Mouse (Mus musculus) midbrain, embryonic 12.5 days (tissue): Measurements from ENCODE around the gene Spats1. TPM values are rescaled to one million over a fixed set of nuclear protein-coding genes. Genes with fewer than 3 reads are reported as not detected.
A peak's percentile ranks its signal among the peaks of the same experiment; 100 is the strongest.

Experiments
- ATAC-seq: fragments of 200-750 bp; cut with Nextera tagmentation; 2 replicates; pipeline ENCODE4 v1.8.0; 2017; ENCODE audit warnings: low read depth, moderate TSS enrichment, moderate library complexity; ENCODE audit not compliant: low FRiP score
- H3K27ac ChIP-seq: fragments of 300-500 bp; sonication (generic); replicated peaks from 2 replicates; pipeline ENCODE4 v1.5.1; 2016; ENCODE audit warnings: mild to moderate bottlenecking
- H3K27me3 ChIP-seq: fragments of 300-500 bp; sonication (generic); 2 replicates; pipeline ENCODE4 v1.6.1; 2016; ENCODE audit warnings: mild to moderate bottlenecking
- H3K36me3 ChIP-seq: fragments of 300-500 bp; sonication (generic); 2 replicates; pipeline ENCODE4 v1.6.1; 2016
- H3K4me1 ChIP-seq: fragments of 300-500 bp; sonication (generic); 2 replicates; pipeline ENCODE4 v1.6.1; 2016
- H3K4me2 ChIP-seq: fragments of 300-500 bp; sonication (generic); replicated peaks from 2 replicates; pipeline ENCODE4 v1.6.1; 2016; ENCODE audit warnings: mild to moderate bottlenecking, moderate library complexity
- H3K4me3 ChIP-seq: fragments of 300-500 bp; sonication (generic); 2 replicates; pipeline ENCODE4 v1.5.1; 2016; ENCODE audit warnings: mild to moderate bottlenecking
- H3K9ac ChIP-seq: fragments of 300-500 bp; sonication (generic); replicated peaks from 2 replicates; pipeline ENCODE4 v1.6.1; 2016; ENCODE audit warnings: mild to moderate bottlenecking, moderate library complexity
- H3K9me3 ChIP-seq: fragments of 300-500 bp; sonication (generic); 2 replicates; pipeline ENCODE4 v1.6.1; 2016; ENCODE audit warnings: mild to moderate bottlenecking
- WGBS: fragments of 180-500 bp; shearing (Covaris S2); methylation state at CpG from one replicate; pipeline ENCODE4 v1.1.7; 2016; 5-methylcytosine and 5-hydroxymethylcytosine counted together
- polyA plus RNA-seq: library from polyadenylated mRNA; unstranded; fragments of >200 nt; fragmentation: Nextera tagmentation; extraction: Ambion mirVana; gene quantifications from 2 replicates; pipeline ENCODE4 v1.2.1, GENCODE M21; 2016

Gene Spats1
- polyA plus RNA-seq, 1 experiment from 2014 or later = 1.0 TPM

GRCm38 (mm10) chr17:45510871-45511270, 35.7 kb upstream of the Spats1 start:
- Histone ChIP-seq H3K27me3 (no peaks in the 10 kb centered on the region), H3K4me3 (no peak overlapping the region), H3K9me3 (no peaks in the 10 kb centered on the region), H3K36me3 (peaks cover 24% of the 10 kb centered on the region), H3K4me1 (peaks cover 9% of the 10 kb centered on the region), H3K4me2 (no peak overlapping the region), H3K9ac (no peak overlapping the region), H3K27ac (no peak overlapping the region)
- no peak for ATAC-seq
- WGBS = 96% methylated on average over 4 of the region's 4 CpGs

- under 1% methylated on average over 42 of the region's 42 CpGs for WGBS
- H3K4me2 ChIP-seq = peak within 1 kb of the TSS; percentile 49
- peak; percentile 94 for ATAC-seq
- peak within 1 kb of the TSS; percentile 65 for H3K9ac ChIP-seq
- peaks cover 24% of the 10 kb centered on the region for H3K36me3 ChIP-seq
- H3K27me3 ChIP-seq = 0 out of 2 replicates have a peak, but pooled peaks cover 5% of the 10 kb centered on the region
- H3K9me3 ChIP-seq = no peaks in the 10 kb centered on the region
- peak within 1 kb of the TSS; percentile 83 for H3K27ac ChIP-seq
- peak within 1 kb of the TSS; percentile 83 for H3K4me3 ChIP-seq
- peaks cover 9% of the 10 kb centered on the region for H3K4me1 ChIP-seq
These were observed 31.5 kb upstream of the Spats1 start, which contains the start of gene Aars2 for GRCm38 (mm10) chr17:45506700-45507189. Gene Aars2 (plus strand): TSS chr17:45506841.

- Histone ChIP-seq H3K36me3 (peaks cover 21% of the 10 kb centered on the region), H3K9me3 (no peaks in the 10 kb centered on the region), H3K27me3 (0 out of 2 replicates have a peak, but pooled peaks cover 5% of the 10 kb centered on the region), H3K4me2 (0 out of 2 replicates have a peak overlapping the region, but pooled peaks have one; percentile 49), H3K27ac (no peak overlapping the region), H3K4me3 (no peak overlapping the region; the same call in 1 of the 2 replicates), H3K9ac (no peak overlapping the region; the same call in 1 of the 2 replicates), H3K4me1 (peaks cover 9% of the 10 kb centered on the region)
- ATAC-seq = peak; percentile 39
- 79% methylated on average over 6 of the region's 6 CpGs for whole genome bisulfite sequencing
These were observed 30.8 kb upstream of the Spats1 start for GRCm38 (mm10) chr17:45505941-45506465.

- ATAC-seq = no peak
- no peak overlapping the region for H3K4me3 ChIP-seq
- 0 out of 2 replicates have a peak, but pooled peaks cover 5% of the 10 kb centered on the region for H3K27me3 ChIP-seq
- no peak overlapping the region for H3K9ac ChIP-seq
- WGBS = 58% methylated on average over 5 of the region's 5 CpGs
- H3K36me3 ChIP-seq = 0 out of 2 replicates have a peak, but pooled peaks cover 2% of the 10 kb centered on the region
- no peak overlapping the region for H3K27ac ChIP-seq
- peaks cover 9% of the 10 kb centered on the region for H3K4me1 ChIP-seq
- H3K4me2 ChIP-seq = no peak overlapping the region
- H3K9me3 ChIP-seq = no peaks in the 10 kb centered on the region
These were observed 28.2 kb upstream of the Spats1 start for GRCm38 (mm10) chr17:45503301-45503973.

GRCm38 (mm10) chr17:45502324-45502723, 27.1 kb upstream of the Spats1 start:
- Histone ChIP-seq H3K4me1 (peaks cover 6% of the 10 kb centered on the region), H3K9ac (no peak overlapping the region), H3K4me2 (no peak overlapping the region), H3K36me3 (no peaks in the 10 kb centered on the region), H3K27ac (no peak overlapping the region), H3K9me3 (no peaks in the 10 kb centered on the region), H3K4me3 (no peak overlapping the region), H3K27me3 (0 out of 2 replicates have a peak, but pooled peaks cover 5% of the 10 kb centered on the region)
- ATAC-seq = no peak
- 67% methylated on average over 4 of the region's 4 CpGs for WGBS

- 0 out of 2 replicates have a peak, but pooled peaks cover 5% of the 10 kb centered on the region for H3K27me3 ChIP-seq
- 45% methylated on average over 4 of the region's 4 CpGs for WGBS
- no peak overlapping the region for H3K27ac ChIP-seq
These were observed 25.8 kb upstream of the Spats1 start for GRCm38 (mm10) chr17:45500981-45501380.

GRCm38 (mm10) chr17:45499516-45499915, 24.3 kb upstream of the Spats1 start:
- Histone ChIP-seq H3K9ac (no peak overlapping the region), H3K36me3 (no peaks in the 10 kb centered on the region), H3K9me3 (no peaks in the 10 kb centered on the region), H3K4me3 (no peak overlapping the region), H3K27ac (no peak overlapping the region), H3K4me1 (no peaks in the 10 kb centered on the region), H3K4me2 (no peak overlapping the region), H3K27me3 (no peaks in the 10 kb centered on the region; the same call in 1 of the 2 replicates)
- 57% methylated on average over 2 of the region's 2 CpGs for WGBS
- no peak for ATAC-seq

More at GRCm38 (mm10) chr17:45500981-45501380, 25.8 kb upstream of the Spats1 start:
- Histone ChIP-seq H3K4me3 (no peak overlapping the region), H3K9ac (no peak overlapping the region), H3K36me3 (no peaks in the 10 kb centered on the region), H3K9me3 (no peaks in the 10 kb centered on the region), H3K4me2 (no peak overlapping the region), H3K4me1 (no peaks in the 10 kb centered on the region)
- no peak for ATAC-seq

- Histone ChIP-seq H3K4me2 (no peak overlapping the region), H3K4me3 (no peak overlapping the region), H3K27me3 (no peaks in the 10 kb centered on the region; the same call in 1 of the 2 replicates), H3K27ac (no peak overlapping the region), H3K9me3 (no peaks in the 10 kb centered on the region), H3K36me3 (no peaks in the 10 kb centered on the region), H3K4me1 (no peaks in the 10 kb centered on the region), H3K9ac (no peak overlapping the region)
- no peak for ATAC-seq
- WGBS = 80% methylated on average over 13 of the region's 13 CpGs
These were observed 23.2 kb upstream of the Spats1 start for GRCm38 (mm10) chr17:45498397-45498796.

- WGBS = 82% methylated on average over 11 of the region's 11 CpGs
- no peaks in the 10 kb centered on the region for H3K4me1 ChIP-seq
- H3K9ac ChIP-seq = no peak overlapping the region
- ATAC-seq = no peak
- H3K36me3 ChIP-seq = no peaks in the 10 kb centered on the region
- H3K27ac ChIP-seq = no peak overlapping the region
- peaks cover 5% of the 10 kb centered on the region for H3K27me3 ChIP-seq
- no peak overlapping the region for H3K4me3 ChIP-seq
- H3K9me3 ChIP-seq = no peaks in the 10 kb centered on the region
- H3K4me2 ChIP-seq = no peak overlapping the region
These were observed 20.2 kb upstream of the Spats1 start for GRCm38 (mm10) chr17:45495398-45495797.

- no peak overlapping the region for H3K4me3 ChIP-seq
- peaks cover 7% of the 10 kb centered on the region for H3K27me3 ChIP-seq
- H3K4me1 ChIP-seq = no peaks in the 10 kb centered on the region
- no peaks in the 10 kb centered on the region for H3K9me3 ChIP-seq
- H3K27ac ChIP-seq = no peak overlapping the region
- no peak overlapping the region for H3K9ac ChIP-seq
- ATAC-seq = no peak
- WGBS = 81% methylated on average over 13 of the region's 13 CpGs
- no peaks in the 10 kb centered on the region for H3K36me3 ChIP-seq
- H3K4me2 ChIP-seq = no peak overlapping the region
These were observed 15.4 kb upstream of the Spats1 start for GRCm38 (mm10) chr17:45490532-45491154.

- no peak overlapping the region for H3K27ac ChIP-seq
- H3K36me3 ChIP-seq = no peaks in the 10 kb centered on the region
- H3K4me3 ChIP-seq = no peak overlapping the region
- WGBS = 87% methylated on average over 6 of the region's 6 CpGs
- no peak for ATAC-seq
- H3K4me2 ChIP-seq = no peak overlapping the region
- H3K4me1 ChIP-seq = no peaks in the 10 kb centered on the region
- no peaks in the 10 kb centered on the region for H3K9me3 ChIP-seq
- no peak overlapping the region for H3K9ac ChIP-seq
- peaks cover 7% of the 10 kb centered on the region for H3K27me3 ChIP-seq
These were observed 14.5 kb upstream of the Spats1 start for GRCm38 (mm10) chr17:45489736-45490135.
